Mouse (Mus musculus): ENCODE measurements at regions not wholly inside any gene's neighbourhood (a gene's known extent, or its start where the extent isn't known, plus 50 kb on each side); places are given as distances from the start of the nearest gene placed in this dataset.

DNA sequence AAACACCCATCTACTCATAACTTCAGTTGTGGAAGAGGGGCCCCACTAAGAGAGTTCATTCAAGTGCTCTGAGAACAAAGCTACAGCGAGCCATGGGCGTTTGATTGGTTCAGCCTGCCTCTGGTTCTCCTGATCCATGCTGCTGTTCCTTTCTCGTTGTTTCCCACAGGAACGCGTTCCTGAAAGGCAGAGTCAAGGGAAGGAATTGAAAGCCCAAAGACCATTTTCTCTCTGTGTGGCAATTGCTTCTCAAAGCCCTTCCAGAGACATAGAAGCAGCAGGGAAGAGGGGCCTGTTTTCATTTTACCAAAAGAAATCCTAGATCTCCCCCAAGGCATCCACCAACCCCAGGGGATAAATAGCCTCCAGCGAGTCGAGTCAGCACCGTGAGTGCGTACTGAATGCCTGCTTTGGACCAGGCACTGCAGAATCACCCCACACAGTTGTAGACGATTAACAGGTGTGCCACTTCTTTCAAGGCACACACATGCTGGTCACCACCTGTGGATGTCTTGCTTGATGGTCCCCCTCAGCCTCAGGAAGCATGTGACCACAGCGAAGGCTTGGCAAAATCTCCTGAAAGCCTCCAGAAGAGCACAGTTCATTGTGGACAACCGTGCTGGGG lies 106.5 kb upstream of the Tsc22d1 start:
- TF ChIP-seq POLR2A (IDR thresholded peaks at IDR 0.05; ENCODE audit: low read depth, low read length) (no peak), CTCF (IDR thresholded peaks at IDR 0.05; ENCODE audit: borderline replicate concordance, insufficient read depth, low read length) (no peak)

All from embryonic fibroblast, embryonic 13.5 days (primary cell).